Mouse (Mus musculus) heart, postnatal 0 days (tissue): ENCODE measurements around the gene Klf12. TPM values are rescaled to one million over a fixed set of nuclear protein-coding genes. Genes with fewer than 3 reads are reported as not detected.

Experiments used
- ATAC-seq: fragments of 200-750 bp; cut with Nextera tagmentation; 2 replicates; pipeline ENCODE4 v1.8.0; 2017; ENCODE audit warnings: low read depth, moderate number of reproducible peaks, moderate library complexity; ENCODE audit not compliant: insufficient read depth
- DNase-seq: peaks from one replicate; pipeline ENCODE4 v3.0.0-alpha.2; 2016; ENCODE audit warnings: low spot score
- H3K27ac ChIP-seq: fragments of 300-500 bp; sonication (generic); 2 replicates; pipeline ENCODE4 v1.5.1; 2014; ENCODE audit warnings: low read depth, mild to moderate bottlenecking
- H3K27me3 ChIP-seq: fragments of 300-500 bp; sonication (generic); 2 replicates; pipeline ENCODE4 v1.6.1; 2014; ENCODE audit warnings: low read length, mixed read lengths; ENCODE audit not compliant: control insufficient read depth, insufficient read depth
- H3K36me3 ChIP-seq: fragments of 300-500 bp; sonication (generic); replicated peaks from 2 replicates; pipeline ENCODE4 v1.6.1; 2014; ENCODE audit warnings: low read length, mixed read lengths; ENCODE audit not compliant: control insufficient read depth, insufficient read depth
- H3K4me1 ChIP-seq: fragments of 300-500 bp; sonication (generic); 2 replicates; pipeline ENCODE4 v1.6.1; 2014; ENCODE audit warnings: antibody characterized with exemption; ENCODE audit not compliant: control insufficient read depth, insufficient read depth
- H3K4me2 ChIP-seq: fragments of 300-500 bp; sonication (generic); 2 replicates; pipeline ENCODE4 v1.6.1; 2014; ENCODE audit warnings: low read depth, mild to moderate bottlenecking, low read length, moderate library complexity
- H3K4me3 ChIP-seq: fragments of 300-500 bp; sonication (generic); 2 replicates; pipeline ENCODE4 v1.5.1; 2014; ENCODE audit warnings: low read depth, low read length
- H3K9ac ChIP-seq: fragments of 300-500 bp; sonication (generic); replicated peaks from 2 replicates; pipeline ENCODE4 v1.6.1; 2014; ENCODE audit warnings: low read depth, low read length, mixed read lengths
- H3K9me3 ChIP-seq: fragments of 300-500 bp; sonication (generic); replicated peaks from 2 replicates; pipeline ENCODE4 v1.6.1; 2016; ENCODE audit warnings: low read length; ENCODE audit not compliant: control insufficient read depth
- CTCF ChIP-seq: IDR thresholded peaks from 2 replicates; pipeline ENCODE4 v1.5.1; 2016; ENCODE audit warnings: antibody characterized with exemption, control low read depth, low read depth
- EP300 ChIP-seq: IDR thresholded peaks from 2 replicates; pipeline ENCODE4 v1.6.1; 2016; ENCODE audit warnings: antibody characterized with exemption, low read depth
- WGBS: fragments of 180-500 bp; shearing (Covaris S2); extraction: QIAGEN DNeasy Blood & Tissue Kit; methylation state at CpG from one replicate; pipeline ENCODE4 v1.1.7; 2014; 5-methylcytosine and 5-hydroxymethylcytosine counted together
- polyA plus RNA-seq: library from polyadenylated mRNA; unstranded; fragments of >200 nt; fragmentation: Nextera tagmentation; extraction: Ambion mirVana; gene quantifications from 2 replicates; pipeline ENCODE4 v1.2.1, GENCODE M21; 2015
- total RNA-seq: library from RNA; depleted of rRNA; stranded (reverse); fragments of >200 nt; gene quantifications from 2 replicates; pipeline ENCODE4 v1.2.3, GENCODE M21; 2014; ENCODE audit warnings: low replicate concordance

Gene Klf12
- total and polyA plus RNA-seq, 2 experiments from 2014 or later = 4.1 to 26.3 TPM

- Histone ChIP-seq H3K9me3 (no peaks in the 10 kb centered on the region), H3K4me3 (no peak overlapping the region), H3K9ac (no peak overlapping the region), H3K4me2 (no peak overlapping the region), H3K27ac (no peak overlapping the region), H3K36me3 (no peaks in the 10 kb centered on the region), H3K4me1 (peaks cover 3% of the 10 kb centered on the region; the same call in 1 of the 2 replicates), H3K27me3 (no peaks in the 10 kb centered on the region)
- no peak for DNase-seq
- ATAC-seq = no peak
- TF ChIP-seq EP300 (no peak), CTCF (no peak)
- WGBS = 83% methylated on average over 3 of the region's 3 CpGs
Measured at GRCm38 (mm10) chr14:100187372-100187771, 97.1 kb downstream of the Klf12 start.

DNA sequence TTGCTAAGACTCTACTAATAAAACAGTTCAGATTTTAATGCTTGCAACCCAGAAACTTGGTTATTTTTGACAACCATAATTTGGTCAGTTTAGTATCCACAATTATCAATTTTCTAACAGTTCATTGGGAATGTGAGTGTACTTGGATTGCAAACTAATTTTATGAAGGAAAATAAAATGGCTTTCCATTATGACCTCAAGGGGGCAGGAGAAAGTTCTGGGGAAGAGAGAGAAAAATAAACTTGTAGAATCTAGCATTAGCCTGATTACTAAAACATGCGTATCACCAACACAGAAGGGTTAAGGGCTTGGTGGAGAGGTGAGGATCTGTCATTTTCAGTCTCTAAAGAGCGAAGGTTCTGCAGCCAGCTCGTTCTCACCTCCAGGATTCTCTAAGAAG lies 106.7 kb downstream of the Klf12 start:
- TF ChIP-seq CTCF (peak; percentile 29; the same call in 1 of the 2 replicates), EP300 (no peak)
- ATAC-seq (no peak), DNase-seq (no peak)
- Histone ChIP-seq H3K9ac (no peak overlapping the region), H3K4me2 (no peak overlapping the region), H3K27me3 (no peaks in the 10 kb centered on the region), H3K4me3 (no peak overlapping the region), H3K27ac (no peak overlapping the region), H3K4me1 (0 out of 2 replicates have a peak, but pooled peaks cover 4% of the 10 kb centered on the region), H3K9me3 (no peaks in the 10 kb centered on the region), H3K36me3 (no peaks in the 10 kb centered on the region)
- WGBS = 76% methylated on average over 3 of the region's 3 CpGs

GRCm38 (mm10) chr14:100165075-100165474 lies 119.4 kb downstream of the Klf12 start:
- no peak for DNase-seq
- H3K9me3 ChIP-seq = no peaks in the 10 kb centered on the region
- no peak for ATAC-seq
- H3K36me3 ChIP-seq = no peaks in the 10 kb centered on the region
- no peak overlapping the region for H3K9ac ChIP-seq
- no peak overlapping the region for H3K4me2 ChIP-seq
- H3K27ac ChIP-seq = no peak overlapping the region
- H3K4me1 ChIP-seq = no peaks in the 10 kb centered on the region
- 84% methylated on average over 2 of the region's 2 CpGs for WGBS
- no peak overlapping the region for H3K4me3 ChIP-seq
- H3K27me3 ChIP-seq = no peaks in the 10 kb centered on the region
- TF ChIP-seq CTCF = no peak
- no peak for TF ChIP-seq EP300

GRCm38 (mm10) chr14:100156639-100157038 lies 127.8 kb downstream of the Klf12 start:
- H3K36me3 ChIP-seq = no peaks in the 10 kb centered on the region

GRCm38 (mm10) chr14:100147666-100148065 lies 136.8 kb downstream of the Klf12 start:
- DNase-seq (no peak), ATAC-seq (no peak)
- Histone ChIP-seq H3K36me3 (no peaks in the 10 kb centered on the region), H3K27me3 (no peaks in the 10 kb centered on the region), H3K4me1 (no peaks in the 10 kb centered on the region), H3K4me3 (no peak overlapping the region), H3K9ac (no peak overlapping the region), H3K4me2 (no peak overlapping the region), H3K27ac (no peak overlapping the region), H3K9me3 (no peaks in the 10 kb centered on the region)
- TF ChIP-seq CTCF = no peak
- no peak for TF ChIP-seq EP300
- WGBS = 72% methylated on average over 8 of the region's 8 CpGs

More at GRCm38 (mm10) chr14:100156639-100157038, 127.8 kb downstream of the Klf12 start:
- Histone ChIP-seq H3K4me2 (no peak overlapping the region), H3K27me3 (no peaks in the 10 kb centered on the region), H3K4me3 (no peak overlapping the region), H3K27ac (no peak overlapping the region), H3K4me1 (no peaks in the 10 kb centered on the region), H3K9ac (no peak overlapping the region), H3K9me3 (no peaks in the 10 kb centered on the region)
- ATAC-seq (no peak), DNase-seq (no peak)
- TF ChIP-seq EP300 = no peak
- TF ChIP-seq CTCF = no peak

- no peak for DNase-seq
- TF ChIP-seq CTCF (no peak), EP300 (no peak)
- Histone ChIP-seq H3K36me3 (no peaks in the 10 kb centered on the region), H3K9ac (no peak overlapping the region), H3K27me3 (no peaks in the 10 kb centered on the region), H3K4me3 (no peak overlapping the region), H3K4me1 (no peaks in the 10 kb centered on the region), H3K9me3 (no peaks in the 10 kb centered on the region), H3K27ac (no peak overlapping the region), H3K4me2 (no peak overlapping the region)
- WGBS = 94% methylated on average over 1 of the region's 1 CpGs
- no peak for ATAC-seq
Measured at GRCm38 (mm10) chr14:100140370-100140769, 144.1 kb downstream of the Klf12 start.
